Mouse (Mus musculus) frontal cortex, adult 2 months (tissue): ENCODE results near the gene Syce1l. TPM values are rescaled to one million over a fixed set of nuclear protein-coding genes. Genes with fewer than 3 reads are reported as not detected.

ENCODE experiments used
- DNase-seq, 2 experiments: peaks; one replicate each; pipeline ENCODE4 v3.0.0; 2022; ENCODE audit warnings: low spot score in 1 of 2; ENCODE audit errors: extremely low spot score in 1 of 2
- polyA plus RNA-seq: library from polyadenylated mRNA; depleted of rRNA; stranded (reverse); fragments of >200 nt; gene quantifications from 2 replicates; pipeline ENCODE4 v1.2.3, GENCODE M21; 2012; rRNA removed

The Syce1l gene
- polyA plus RNA-seq, 1 experiment, result 0.70 TPM

- no peak for DNase-seq
These were observed 29.7 kb downstream of the Syce1l start for GRCm38 (mm10) chr8:113672599-113673255.

- no peak for DNase-seq
These were observed 30.3 kb downstream of the Syce1l start for GRCm38 (mm10) chr8:113673300-113673699.

- DNase-seq, result no peak
These were observed 31.6 kb downstream of the Syce1l start for GRCm38 (mm10) chr8:113674611-113675010.

DNA sequence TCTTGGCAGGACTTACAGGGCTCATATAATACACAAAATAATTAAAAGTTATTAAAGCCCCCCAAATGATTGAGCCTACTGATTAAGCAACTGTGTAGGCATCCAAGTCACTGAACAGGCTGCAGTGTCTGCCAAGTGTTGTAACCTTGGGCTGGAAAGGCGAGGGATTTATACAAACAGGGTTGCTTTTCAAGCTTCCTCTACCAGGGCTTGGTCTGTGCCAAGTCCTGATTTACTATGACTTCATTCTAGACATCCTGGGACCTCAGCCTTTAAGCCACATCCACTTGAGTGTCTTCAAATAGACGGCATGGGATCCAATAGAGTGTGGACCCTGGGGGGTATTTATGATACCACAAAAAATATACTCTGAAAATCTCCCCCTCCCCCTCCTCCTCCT, 32.3 kb downstream of the Syce1l start:
- DNase-seq, result no peak

DNA sequence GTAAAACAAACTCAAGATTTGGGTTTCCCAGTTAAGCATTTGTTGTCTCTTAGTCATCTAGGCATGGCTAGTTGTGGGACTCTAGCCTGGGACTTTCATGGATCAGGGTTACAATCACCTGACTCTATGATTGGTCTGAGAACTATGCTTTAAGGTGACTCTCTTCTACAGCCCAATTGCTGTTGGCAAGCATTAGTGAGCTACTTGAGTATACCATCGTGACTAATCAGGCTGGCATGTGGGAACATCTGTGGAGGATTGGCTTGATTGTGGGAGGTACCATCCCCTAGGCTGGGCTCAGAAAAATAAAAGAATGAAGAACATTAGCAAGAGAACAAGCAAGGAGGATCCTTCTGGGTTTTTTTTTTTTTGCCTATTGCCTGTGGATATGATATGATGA, 33.8 kb downstream of the Syce1l start:
- no peak for DNase-seq

GRCm38 (mm10) chr8:113679361-113679760, 36.3 kb downstream of the Syce1l start:
- DNase-seq, result no peak

DNA sequence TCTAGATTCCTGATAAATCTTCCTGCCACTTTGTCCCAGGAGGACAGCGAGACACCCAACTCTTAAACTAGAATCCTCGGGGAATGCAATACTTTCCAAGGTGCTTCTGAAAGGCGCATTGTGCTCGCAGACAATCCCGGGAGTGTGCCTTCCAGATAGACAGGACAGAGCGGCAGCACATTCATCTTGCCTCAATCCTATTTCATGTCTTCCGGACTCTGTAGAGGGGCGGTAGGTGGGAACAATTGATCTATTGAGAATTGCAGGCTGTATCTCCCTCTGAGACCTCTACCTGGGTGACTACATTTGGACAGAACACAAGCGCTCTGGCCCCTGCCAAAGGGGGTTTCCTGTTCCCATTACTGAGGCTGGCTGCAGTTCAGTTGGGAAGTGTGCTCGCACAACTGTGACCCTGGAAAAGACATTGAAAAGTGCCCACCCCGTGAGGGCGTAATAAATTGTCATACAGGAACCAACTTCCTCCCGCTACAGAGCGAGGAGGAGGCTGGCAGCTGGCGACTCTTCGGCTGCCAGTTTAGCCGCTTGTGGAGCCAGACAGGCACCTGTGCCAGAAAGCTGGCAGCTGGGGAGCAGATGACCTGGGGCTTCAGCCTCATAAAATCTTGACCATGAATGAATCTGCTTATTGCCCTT, 45.0 kb downstream of the Syce1l start:
- no peak for DNase-seq

DNA sequence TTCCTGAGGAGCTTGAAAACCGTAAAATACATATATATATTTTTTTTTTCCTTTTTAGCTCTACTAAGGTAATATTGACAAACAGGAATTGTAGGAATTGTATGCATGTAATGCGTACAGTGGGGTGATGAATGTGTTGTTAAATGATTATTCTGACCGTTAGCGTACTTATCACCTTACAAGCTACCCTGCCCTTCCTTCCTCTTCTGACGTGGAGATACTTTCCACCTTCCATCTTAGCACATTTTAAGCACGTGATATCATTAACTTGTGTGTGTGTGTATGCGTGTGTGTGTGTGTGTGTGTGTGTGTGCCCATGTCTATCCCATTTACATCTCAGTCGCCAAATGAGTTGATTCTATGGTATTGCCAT, 45.5 kb downstream of the Syce1l start:
- no peak for DNase-seq

- no peak for DNase-seq
These were observed 48.8 kb downstream of the Syce1l start for GRCm38 (mm10) chr8:113691622-113692343.

DNA sequence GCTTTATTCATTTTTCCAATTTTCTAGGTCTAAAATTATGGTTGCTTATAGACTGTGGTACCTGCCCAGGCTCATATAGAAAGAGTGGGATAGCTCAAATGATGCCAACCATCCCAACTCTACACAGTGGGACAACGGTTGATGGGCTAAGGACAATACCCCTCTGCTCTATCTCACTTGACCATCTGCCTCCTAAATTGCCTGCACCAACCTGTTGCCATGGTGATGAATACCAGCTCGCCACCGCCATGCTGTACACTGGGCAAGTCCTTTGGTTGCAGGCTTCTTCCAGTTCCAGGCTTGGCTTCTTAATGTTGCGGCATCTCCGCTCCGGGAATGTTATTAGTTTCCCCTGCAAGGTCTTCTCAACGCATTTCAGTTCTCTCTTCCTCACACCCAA, 62.0 kb downstream of the Syce1l start:
- DNase-seq, result no peak

Other genes with a start within 250 kb of the Syce1l start
- gene Mon1b, start 7.6 kb upstream of the Syce1l start, polyA plus RNA-seq, result 8.9 and 11.6 TPM in 2 replicates
- gene Adamts18, start 205.5 kb downstream of the Syce1l start, polyA plus RNA-seq, result 1.3 and 1.7 TPM in 2 replicates